Mouse (Mus musculus): ENCODE data around the gene Copa. TPM values are rescaled to one million over a fixed set of nuclear protein-coding genes. Genes with fewer than 3 reads are reported as not detected.

Gene Copa
- polyA plus RNA-seq, 1 experiment from 2014 or later: 181 TPM

DNA sequence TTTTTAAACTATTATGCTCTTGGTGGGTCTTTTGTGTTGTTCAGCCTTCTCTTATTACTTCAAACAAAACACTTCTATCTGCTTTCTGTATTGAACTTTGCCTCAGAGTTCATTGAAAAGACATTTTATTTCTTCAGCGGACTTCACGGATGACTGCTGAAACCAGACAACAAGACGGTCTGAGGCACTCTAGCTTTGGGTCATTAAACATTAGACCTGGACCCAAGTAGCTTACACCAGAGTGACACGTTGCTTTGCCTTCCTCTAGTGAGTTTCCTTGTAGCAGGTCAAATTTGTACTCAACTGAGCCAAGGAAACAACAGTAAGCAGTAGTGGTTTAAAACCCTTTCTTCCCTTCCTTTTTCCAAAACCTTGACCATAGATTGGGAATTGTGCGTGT is 85.6 kb downstream of the Copa start:
- H3K4me3 ChIP-seq (ENCODE audit: low read length): no peak overlapping the region
- H3K4me2 ChIP-seq (ENCODE audit: low read length): no peak overlapping the region
- H3K27me3 ChIP-seq (replicated peaks; ENCODE audit: control insufficient read depth, insufficient read depth, low read length): no peaks in the 10 kb centered on the region
- no peak overlapping the region for H3K27ac ChIP-seq (ENCODE audit: low read depth, low read length)
- 69% methylated on average over 5 of the region's 5 CpGs for WGBS
- no peaks in the 10 kb centered on the region; the same call in none of the 2 replicates for H3K4me1 ChIP-seq (ENCODE audit: control insufficient read depth, insufficient read depth, low read depth, low read length)
- no peak for ATAC-seq
- no peak overlapping the region for H3K9ac ChIP-seq (ENCODE audit: low read depth, low read length)
- no peaks in the 10 kb centered on the region for H3K9me3 ChIP-seq (ENCODE audit: control insufficient read depth, low read length)
- peaks cover 35% of the 10 kb centered on the region for H3K36me3 ChIP-seq (ENCODE audit: control insufficient read depth, insufficient read depth, low read length)

DNA sequence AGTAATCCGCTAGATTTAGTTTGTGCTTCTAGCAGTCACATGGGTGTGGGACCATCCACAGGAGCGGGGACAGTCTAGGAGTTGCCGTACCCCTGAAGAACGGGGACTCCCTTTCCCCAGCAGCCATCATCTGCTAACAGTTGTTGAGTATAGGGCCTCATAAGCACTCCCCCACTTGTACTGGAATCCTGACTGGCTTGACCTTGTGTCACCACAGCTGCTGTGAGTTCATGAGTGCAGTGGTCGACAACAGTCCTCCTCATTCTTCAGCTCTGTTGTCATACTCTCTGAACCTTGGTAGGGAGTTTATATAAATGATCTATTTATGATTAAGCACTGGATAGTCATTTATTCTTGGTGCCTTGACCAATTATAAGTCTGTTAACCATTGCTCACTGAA is 87.5 kb downstream of the Copa start:
- H3K36me3 ChIP-seq (ENCODE audit: control insufficient read depth, insufficient read depth, low read length): peaks cover 45% of the 10 kb centered on the region
- H3K4me2 ChIP-seq (ENCODE audit: low read length): no peak overlapping the region
- H3K27me3 ChIP-seq (replicated peaks; ENCODE audit: control insufficient read depth, insufficient read depth, low read length): no peaks in the 10 kb centered on the region
- no peak overlapping the region for H3K4me3 ChIP-seq (ENCODE audit: low read length)
- WGBS: 98% methylated on average over 5 of the region's 5 CpGs
- H3K9me3 ChIP-seq (ENCODE audit: control insufficient read depth, low read length): no peaks in the 10 kb centered on the region
- no peaks in the 10 kb centered on the region for H3K4me1 ChIP-seq (ENCODE audit: control insufficient read depth, insufficient read depth, low read depth, low read length)
- H3K9ac ChIP-seq (ENCODE audit: low read depth, low read length): no peak overlapping the region
- no peak overlapping the region for H3K27ac ChIP-seq (ENCODE audit: low read depth, low read length)
- ATAC-seq: no peak

Other genes starting within 250 kb of the Copa start
- 1.1 and 1.3 TPM in 2 replicates for gene Cd84, start 242.8 kb upstream of the Copa start, polyA plus RNA-seq (2015; fragmentation: Nextera tagmentation; extraction: Ambion mirVana)
- not detected in 2 replicates for gene Gm10521, start 186.9 kb upstream of the Copa start, polyA plus RNA-seq (2015; fragmentation: Nextera tagmentation; extraction: Ambion mirVana)
- gene Slamf6, start 165.0 kb upstream of the Copa start, polyA plus RNA-seq (2015; fragmentation: Nextera tagmentation; extraction: Ambion mirVana): 0.35 TPM in 1 of 2 replicates, not detected in the other
- gene Vangl2, start 54.1 kb upstream of the Copa start, polyA plus RNA-seq (2015; fragmentation: Nextera tagmentation; extraction: Ambion mirVana): 39.9 and 50.1 TPM in 2 replicates
- gene Nhlh1, start 25.0 kb upstream of the Copa start, polyA plus RNA-seq (2015; fragmentation: Nextera tagmentation; extraction: Ambion mirVana): 2.6 and 3.2 TPM in 2 replicates
- gene Ncstn, start 266 bp downstream of the Copa start, polyA plus RNA-seq (2015; fragmentation: Nextera tagmentation; extraction: Ambion mirVana): 110 and 121 TPM in 2 replicates
- 169 and 173 TPM in 2 replicates for gene Pex19, start 44.2 kb downstream of the Copa start, polyA plus RNA-seq (2015; fragmentation: Nextera tagmentation; extraction: Ambion mirVana)
- gene Dcaf8, start 65.6 kb downstream of the Copa start, polyA plus RNA-seq (2015; fragmentation: Nextera tagmentation; extraction: Ambion mirVana): 86.6 and 91.6 TPM in 2 replicates
- gene Pea15a, start 124.3 kb downstream of the Copa start, polyA plus RNA-seq (2015; fragmentation: Nextera tagmentation; extraction: Ambion mirVana): 538 and 563 TPM in 2 replicates
- gene Casq1, start 137.3 kb downstream of the Copa start, polyA plus RNA-seq (2015; fragmentation: Nextera tagmentation; extraction: Ambion mirVana): 1.5 and 5.5 TPM in 2 replicates
- gene Atp1a4, start 175.9 kb downstream of the Copa start, polyA plus RNA-seq (2015; fragmentation: Nextera tagmentation; extraction: Ambion mirVana): 0.06 TPM in 1 of 2 replicates, not detected in the other
- 84.7 and 88.3 TPM in 2 replicates for gene Igsf8, start 179.1 kb downstream of the Copa start, polyA plus RNA-seq (2015; fragmentation: Nextera tagmentation; extraction: Ambion mirVana)
- gene Atp1a2, start 215.5 kb downstream of the Copa start, polyA plus RNA-seq (2015; fragmentation: Nextera tagmentation; extraction: Ambion mirVana): 96.7 and 102 TPM in 2 replicates
- gene Kcnj9, start 246.8 kb downstream of the Copa start, polyA plus RNA-seq (2015; fragmentation: Nextera tagmentation; extraction: Ambion mirVana): 4.9 and 5.6 TPM in 2 replicates

Data from hindbrain, embryonic 16.5 days (tissue).